Comparison of ENCODE assay signal across 24 mouse cellular contexts in the genomic region with DNA sequence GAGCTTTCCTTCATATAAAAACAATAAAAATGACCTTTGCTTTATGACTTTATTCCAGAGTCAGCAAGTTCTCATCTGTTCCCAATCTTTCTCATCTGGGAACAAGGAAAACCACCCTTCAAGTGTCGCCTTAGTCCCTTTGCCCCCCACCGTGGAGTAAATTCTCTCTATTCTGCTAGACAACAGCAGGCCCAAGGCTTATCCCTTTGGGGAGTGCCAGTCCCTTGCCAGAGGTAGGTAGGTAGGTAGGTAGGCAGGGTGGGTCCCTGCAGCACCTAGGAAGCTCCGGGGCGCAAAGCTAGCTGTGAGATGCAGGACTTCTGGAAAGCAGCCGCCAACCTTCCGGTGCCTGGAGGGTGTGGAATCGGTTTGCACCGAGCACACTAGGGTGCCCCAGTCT. TPM values are rescaled to one million over a fixed set of nuclear protein-coding genes. Genes with fewer than 3 reads are reported as not detected.
DNase-seq lines count a peak whose midpoint lies in the region; ATAC-seq and TF ChIP-seq lines count a peak whose summit lies in the region.
"Had no signal": no experiment of that assay in that cellular context is flagged by ENCODE, and none has a peak within 500 bp of the region (broad histone marks: within the 10 kb centered on the region; RNA-seq: fewer than 3 reads in every experiment).

No protein-coding gene starts in this region.

- no peak for TF ChIP-seq CTCF in cerebellum, adult 2 months (IDR thresholded peaks at IDR 0.05; ENCODE audit: borderline replicate concordance, insufficient read depth, low read depth, low read length)

- H3K4me2 ChIP-seq in hindbrain, embryonic 11.5 days (replicated peaks; ENCODE audit: low read depth, low read length), result no peak overlapping the region
- H3K4me2 ChIP-seq in hindbrain, embryonic 14.5 days (replicated peaks), result no peak overlapping the region
- H3K4me2 ChIP-seq in embryonic facial prominence, embryonic 13.5 days, result 0 out of 2 replicates have a peak overlapping the region, but pooled peaks have one; percentile 27
- H3K4me2 ChIP-seq in midbrain, embryonic 12.5 days (replicated peaks), result peak overlapping the region; percentile 44
- H3K4me2 ChIP-seq: heart, embryonic 13.5 days; intestine, embryonic 15.5 days; neural tube, embryonic 12.5 days had no signal

- H3K27ac ChIP-seq in hindbrain, embryonic 11.5 days (ENCODE audit: low read depth, low read length), result no peak overlapping the region
- H3K27ac ChIP-seq in hindbrain, embryonic 14.5 days, result no peak overlapping the region
- no peak overlapping the region for H3K27ac ChIP-seq in embryonic facial prominence, embryonic 13.5 days
- H3K27ac ChIP-seq in midbrain, embryonic 12.5 days (replicated peaks), result no peak overlapping the region
- no peak overlapping the region for H3K27ac ChIP-seq in cerebellum, adult 2 months (ENCODE audit: insufficient read depth, low read length)
- H3K27ac ChIP-seq: heart, embryonic 13.5 days; intestine, embryonic 15.5 days; neural tube, embryonic 12.5 days had no signal

- peaks cover 80% of the 10 kb centered on the region for H3K27me3 ChIP-seq in hindbrain, embryonic 11.5 days (ENCODE audit: control insufficient read depth, insufficient read depth, low read length)
- peaks cover 78% of the 10 kb centered on the region for H3K27me3 ChIP-seq in hindbrain, embryonic 14.5 days (ENCODE audit: control insufficient read depth, insufficient read depth, low read length)
- H3K27me3 ChIP-seq in embryonic facial prominence, embryonic 13.5 days, result peaks cover 85% of the 10 kb centered on the region
- H3K27me3 ChIP-seq in midbrain, embryonic 12.5 days, result peaks cover 95% of the 10 kb centered on the region
- no peaks in the 10 kb centered on the region; the same call in 1 of the 2 replicates for H3K27me3 ChIP-seq in cerebellum, adult 2 months (ENCODE audit: control insufficient read depth, insufficient read depth, low read length)

- peak; percentile 22 for DNase-seq in hindbrain, embryonic 11.5 days (ENCODE audit: low spot score)
- DNase-seq in hindbrain, embryonic 14.5 days (ENCODE audit: low spot score), result no peak
- DNase-seq in ZHBTc4 (ENCODE audit: low read depth, low spot score), result peak; percentile 39
- no peak for DNase-seq in cerebellum, adult 2 months
- DNase-seq in kidney, postnatal 14 days, result no peak
- DNase-seq: adrenal gland, adult 2 months; cerebellum, postnatal 10 days; gastrocnemius, postnatal 25 days; heart, postnatal 4 days; kidney, postnatal 25 days; layer of hippocampus, adult 9-11 months; liver; liver, postnatal 0 days; lung, postnatal 14 days; right cerebral cortex, postnatal 14 days; thymus, postnatal 14 days had no signal

- no peak overlapping the region for H3K4me3 ChIP-seq in hindbrain, embryonic 11.5 days (ENCODE audit: low read depth, low read length)
- H3K4me3 ChIP-seq in hindbrain, embryonic 14.5 days (replicated peaks; ENCODE audit: low read length), result no peak overlapping the region
- peak overlapping the region; percentile 3; the same call in 1 of the 2 replicates for H3K4me3 ChIP-seq in embryonic facial prominence, embryonic 13.5 days
- H3K4me3 ChIP-seq in midbrain, embryonic 12.5 days, result peak overlapping the region; percentile 4; the same call in 1 of the 2 replicates
- H3K4me3 ChIP-seq in cerebellum, adult 2 months (replicated peaks; ENCODE audit: insufficient read depth, low read depth, low read length), result no peak overlapping the region
- H3K4me3 ChIP-seq: erythroblast, embryonic 14.5 days; heart, embryonic 13.5 days; intestine, embryonic 15.5 days; neural tube, embryonic 12.5 days had no signal

- H3K9ac ChIP-seq in hindbrain, embryonic 11.5 days (ENCODE audit: low read depth, low read length), result no peak overlapping the region
- H3K9ac ChIP-seq in hindbrain, embryonic 14.5 days, result no peak overlapping the region
- H3K9ac ChIP-seq in embryonic facial prominence, embryonic 13.5 days, result no peak overlapping the region
- H3K9ac ChIP-seq in midbrain, embryonic 12.5 days (replicated peaks), result no peak overlapping the region
- H3K9ac ChIP-seq: heart, embryonic 13.5 days; intestine, embryonic 15.5 days; liver, postnatal 0 days; neural tube, embryonic 12.5 days had no signal

- WGBS in hindbrain, embryonic 11.5 days, result 3% methylated on average over 8 of the region's 8 CpGs
- WGBS in hindbrain, embryonic 14.5 days, result under 1% methylated on average over 8 of the region's 8 CpGs
- 2% methylated on average over 8 of the region's 8 CpGs for WGBS in embryonic facial prominence, embryonic 13.5 days
- WGBS in midbrain, embryonic 12.5 days, result 0% methylated on average over 8 of the region's 8 CpGs
- under 1% methylated on average over 8 of the region's 8 CpGs for WGBS in cerebellum, adult 2 months

- no peaks in the 10 kb centered on the region for H3K9me3 ChIP-seq in hindbrain, embryonic 11.5 days (ENCODE audit: control insufficient read depth, low read length)
- H3K9me3 ChIP-seq in hindbrain, embryonic 14.5 days (ENCODE audit: control insufficient read depth, low read length), result no peaks in the 10 kb centered on the region
- no peaks in the 10 kb centered on the region for H3K9me3 ChIP-seq in embryonic facial prominence, embryonic 13.5 days
- H3K9me3 ChIP-seq in midbrain, embryonic 12.5 days, result no peaks in the 10 kb centered on the region
- H3K9me3 ChIP-seq: G1E; heart, embryonic 13.5 days; intestine, embryonic 15.5 days; neural tube, embryonic 12.5 days had no signal

- H3K4me1 ChIP-seq in hindbrain, embryonic 11.5 days (replicated peaks; ENCODE audit: control insufficient read depth, insufficient read depth, low read length), result 0 out of 2 replicates have a peak, but pooled peaks cover 2% of the 10 kb centered on the region
- H3K4me1 ChIP-seq in hindbrain, embryonic 14.5 days (replicated peaks; ENCODE audit: control insufficient read depth, insufficient read depth, low read length), result no peaks in the 10 kb centered on the region
- H3K4me1 ChIP-seq in embryonic facial prominence, embryonic 13.5 days, result peaks cover 27% of the 10 kb centered on the region
- H3K4me1 ChIP-seq in midbrain, embryonic 12.5 days, result peaks cover 53% of the 10 kb centered on the region
- no peaks in the 10 kb centered on the region for H3K4me1 ChIP-seq in cerebellum, adult 2 months (ENCODE audit: control insufficient read depth, insufficient read depth, low read length)

- no peak for TF ChIP-seq POLR2A in cerebellum, adult 2 months (IDR thresholded peaks at IDR 0.05; ENCODE audit: borderline replicate concordance, insufficient read depth, low read length)

- H3K36me3 ChIP-seq in hindbrain, embryonic 11.5 days (ENCODE audit: control insufficient read depth, insufficient read depth, low read length), result no peaks in the 10 kb centered on the region
- no peaks in the 10 kb centered on the region for H3K36me3 ChIP-seq in hindbrain, embryonic 14.5 days (replicated peaks; ENCODE audit: control insufficient read depth, insufficient read depth)
- no peaks in the 10 kb centered on the region for H3K36me3 ChIP-seq in embryonic facial prominence, embryonic 13.5 days
- H3K36me3 ChIP-seq in midbrain, embryonic 12.5 days, result no peaks in the 10 kb centered on the region
- H3K36me3 ChIP-seq: G1E; heart, embryonic 13.5 days; intestine, embryonic 15.5 days; neural tube, embryonic 12.5 days had no signal

- no peak for ATAC-seq in hindbrain, embryonic 11.5 days (ENCODE audit: low FRiP score)
- ATAC-seq in hindbrain, embryonic 14.5 days (ENCODE audit: low FRiP score), result no peak
- no peak for ATAC-seq in embryonic facial prominence, embryonic 13.5 days (ENCODE audit: insufficient number of reproducible peaks, insufficient read depth, low FRiP score, low TSS enrichment, low read depth)
- no peak for ATAC-seq in midbrain, embryonic 12.5 days (ENCODE audit: low FRiP score, low read depth)
- ATAC-seq: intestine, embryonic 15.5 days; liver, postnatal 0 days had no signal

RNA-seq across cellular contexts. Expression of gene Helt, which starts 1.5 kb away (rescaled TPM):
- 0.60 and 1.1 TPM in 2 replicates for polyA plus RNA-seq in hindbrain, embryonic 11.5 days (2014; fragmentation: Nextera tagmentation; extraction: Ambion mirVana)
- 0.48 TPM in 1 of 2 replicates, not detected in the other for polyA plus RNA-seq in hindbrain, embryonic 14.5 days (2014; fragmentation: Nextera tagmentation; extraction: Ambion mirVana)
- 0.48 TPM in 1 of 2 replicates, not detected in the other for polyA plus RNA-seq in embryonic facial prominence, embryonic 13.5 days (2015; fragmentation: Nextera tagmentation; extraction: Ambion mirVana)
- 38.6 and 58.0 TPM in 2 replicates for polyA plus RNA-seq in midbrain, embryonic 12.5 days (2016; fragmentation: Nextera tagmentation; extraction: Ambion mirVana)
- polyA plus RNA-seq in cerebellum, adult 2 months (2012; rRNA removed), result not detected in 2 replicates
- polyA plus RNA-seq: erythroblast, embryonic 14.5 days; G1E; heart, embryonic 13.5 days; intestine, embryonic 15.5 days; liver, postnatal 0 days; stomach, embryonic 16.5 days had no signal

Comparison
In these comparisons a context has a peak if more than half of its experiments do, and no peak if none do; other contexts are left out.
1. DNase-seq: peak in hindbrain, embryonic 11.5 days (single experiment) and ZHBTc4 (single experiment); none in hindbrain, embryonic 14.5 days (single experiment), cerebellum, adult 2 months (0 of 2) and kidney, postnatal 14 days (single experiment).
2. H3K4me2 ChIP-seq: peak in embryonic facial prominence, embryonic 13.5 days (single experiment) and midbrain, embryonic 12.5 days (single experiment); none in hindbrain, embryonic 11.5 days (single experiment) and hindbrain, embryonic 14.5 days (single experiment).
3. H3K4me3 ChIP-seq: peak in embryonic facial prominence, embryonic 13.5 days (single experiment) and midbrain, embryonic 12.5 days (single experiment); none in hindbrain, embryonic 11.5 days (single experiment), hindbrain, embryonic 14.5 days (single experiment) and cerebellum, adult 2 months (single experiment).
4. RNA of gene Helt, which starts 1.5 kb away (polyA plus RNA-seq): 38.6 to 58.0 TPM in midbrain, embryonic 12.5 days; 0.60 to 1.1 TPM in hindbrain, embryonic 11.5 days, 0.48 TPM in embryonic facial prominence, embryonic 13.5 days, 0.48 TPM in hindbrain, embryonic 14.5 days and not detected in cerebellum, adult 2 months; every median in the first group is over 10 times any median in the second.